Comparison of ENCODE assay signal across 8 mouse cellular contexts in the genomic region with DNA sequence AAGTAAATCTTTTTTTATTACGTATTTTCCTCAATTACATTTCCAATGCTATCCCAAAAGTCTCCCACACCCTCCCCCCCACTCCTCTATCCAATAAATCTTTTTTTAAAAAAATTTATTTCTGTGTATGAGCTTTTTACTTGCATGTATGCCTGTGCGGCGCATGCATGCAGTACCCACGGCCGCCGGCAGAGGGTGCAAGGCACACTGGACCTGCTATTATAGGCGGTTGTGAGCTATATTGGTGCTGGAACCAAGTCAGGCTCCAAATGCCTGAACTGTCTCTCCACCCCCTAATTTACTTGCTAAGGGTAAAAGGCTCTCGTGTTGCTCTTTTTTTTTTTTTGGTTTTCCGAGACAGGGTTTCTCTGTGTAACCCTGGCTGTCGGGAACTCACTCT. TPM values are rescaled to one million over a fixed set of nuclear protein-coding genes. Genes with fewer than 3 reads are reported as not detected.
DNase-seq lines count a peak whose midpoint lies in the region; ATAC-seq and TF ChIP-seq lines count a peak whose summit lies in the region.

No protein-coding gene starts in this region.

- peak; percentile 67 for TF ChIP-seq RAD21 in MEL (IDR thresholded peaks at IDR 0.05; ENCODE audit: low read depth, low read length)

- H3K4me3 ChIP-seq in kidney, embryonic 14.5 days (ENCODE audit: low read length): no peak overlapping the region
- H3K4me3 ChIP-seq in MEL (ENCODE audit: control insufficient read depth in 1 of 2, insufficient read depth in 1 of 2, low read depth in 2 of 2, low read length in 2 of 2): no peak overlapping the region
- no peak overlapping the region for H3K4me3 ChIP-seq in limb, embryonic 11.5 days (ENCODE audit: low read depth, low read length)

- no peaks in the 10 kb centered on the region for H3K36me3 ChIP-seq in kidney, embryonic 14.5 days (ENCODE audit: control insufficient read depth, insufficient read depth, low read length)
- no peaks in the 10 kb centered on the region for H3K36me3 ChIP-seq in MEL (ENCODE audit: control insufficient read depth in 1 of 2, insufficient read depth in 2 of 2, low read length in 2 of 2)
- no peaks in the 10 kb centered on the region for H3K36me3 ChIP-seq in limb, embryonic 11.5 days (ENCODE audit: control insufficient read depth, insufficient read depth, low read length)

- H3K79me2 ChIP-seq in MEL (ENCODE audit: control insufficient read depth, insufficient read depth, low read length, poor library complexity): no peaks in the 10 kb centered on the region

- peak; percentile 84 for DNase-seq in kidney, adult 18-20 months
- peak; percentile 86 for DNase-seq in MEL (ENCODE audit: low read depth, low spot score)
- DNase-seq in cerebellum, adult 8-10 months: peak; percentile 73
- DNase-seq in gastrocnemius, postnatal 14 days: peak; percentile 73
- peak; percentile 88 for DNase-seq in limb, embryonic 11.5 days (ENCODE audit: low spot score)
- peak; percentile 75 for DNase-seq in retina, postnatal 1 day
- peak; percentile 51 to 81 for DNase-seq in urinary bladder, postnatal 4 days (ENCODE audit: low spot score in 2 of 2)

- TF ChIP-seq CTCF in MEL (IDR thresholded peaks at IDR 0.05 in 2 of 3, conservative IDR thresholded peaks at IDR 0.05 in 1 of 3; ENCODE audit: control insufficient read depth in 1 of 3, insufficient read depth in 1 of 3, low read depth in 2 of 3, low read length in 3 of 3, poor library complexity in 1 of 3, severe bottlenecking in 1 of 3): peak; percentile 82 to 95 (median 88)

- no peak overlapping the region for H3K9ac ChIP-seq in kidney, embryonic 14.5 days (ENCODE audit: low read depth, low read length)
- no peak overlapping the region for H3K9ac ChIP-seq in MEL (ENCODE audit: control insufficient read depth, low read depth, low read length, poor library complexity, severe bottlenecking)
- no peak overlapping the region for H3K9ac ChIP-seq in limb, embryonic 11.5 days (ENCODE audit: low read length)

- H3K27ac ChIP-seq in kidney, embryonic 14.5 days (ENCODE audit: low read depth, low read length): no peak overlapping the region
- no peak overlapping the region for H3K27ac ChIP-seq in MEL (ENCODE audit: control insufficient read depth, low read depth, low read length)
- no peak overlapping the region for H3K27ac ChIP-seq in limb, embryonic 11.5 days (replicated peaks; ENCODE audit: low read depth, low read length)

- no peak for TF ChIP-seq POLR2A in MEL (IDR thresholded peaks at IDR 0.05; ENCODE audit: control insufficient read depth in 1 of 2, insufficient read depth in 1 of 2, low read depth in 1 of 2, low read length in 2 of 2, poor library complexity in 1 of 2)

- no peak for TF ChIP-seq EP300 in MEL (IDR thresholded peaks at IDR 0.05; ENCODE audit: low read depth in 1 of 2, low read length in 2 of 2)

- H3K4me1 ChIP-seq in kidney, embryonic 14.5 days (ENCODE audit: control insufficient read depth, insufficient read depth, low read length): no peaks in the 10 kb centered on the region
- H3K4me1 ChIP-seq in MEL (ENCODE audit: control insufficient read depth in 1 of 2, insufficient read depth in 2 of 2, low read length in 2 of 2): peaks cover 2 to 11% of the 10 kb centered on the region in 2 experiments; a peak in 3 of 4 replicates
- H3K4me1 ChIP-seq in limb, embryonic 11.5 days (ENCODE audit: control insufficient read depth, insufficient read depth, low read length): no peaks in the 10 kb centered on the region

- intact Hi-C loops in gastrocnemius, postnatal 14 days (cut with DNase I; ENCODE audit: low total_unique reads): no loop called here

- H3K9me3 ChIP-seq in kidney, embryonic 14.5 days (ENCODE audit: control insufficient read depth, low read length): no peaks in the 10 kb centered on the region
- H3K9me3 ChIP-seq in MEL (replicated peaks; ENCODE audit: insufficient read depth, low read length): no peaks in the 10 kb centered on the region
- no peaks in the 10 kb centered on the region for H3K9me3 ChIP-seq in limb, embryonic 11.5 days (ENCODE audit: control insufficient read depth, low read length)

- 27% methylated on average over 10 of the region's 10 CpGs for WGBS in kidney, embryonic 14.5 days
- WGBS in limb, embryonic 11.5 days: 24% methylated on average over 10 of the region's 10 CpGs

- no peak for ATAC-seq in kidney, embryonic 14.5 days (ENCODE audit: low FRiP score, low TSS enrichment)
- no peak for ATAC-seq in limb, embryonic 11.5 days (ENCODE audit: insufficient number of reproducible peaks, low FRiP score, low TSS enrichment, low read depth)

- no peak overlapping the region for H3K4me2 ChIP-seq in kidney, embryonic 14.5 days (replicated peaks; ENCODE audit: low read depth, low read length)
- H3K4me2 ChIP-seq in limb, embryonic 11.5 days (ENCODE audit: low read depth, severe bottlenecking): no peak overlapping the region

- H3K27me3 ChIP-seq in kidney, embryonic 14.5 days (ENCODE audit: control insufficient read depth, insufficient read depth, low read length): no peaks in the 10 kb centered on the region
- no peaks in the 10 kb centered on the region for H3K27me3 ChIP-seq in MEL (ENCODE audit: control insufficient read depth in 1 of 2, insufficient read depth in 2 of 2, low read length in 2 of 2)
- H3K27me3 ChIP-seq in limb, embryonic 11.5 days (ENCODE audit: control insufficient read depth, insufficient read depth, low read length): no peaks in the 10 kb centered on the region

TF ChIP-seq in MEL, 35 proteins besides CTCF, POLR2A, EP300 and RAD21:
- TF ChIP-seq ZC3H11A (IDR thresholded peaks at IDR 0.05; ENCODE audit: low read depth, low read length) (peak; percentile 76), USF2 (IDR thresholded peaks at IDR 0.05; ENCODE audit: borderline replicate concordance in 1 of 2, insufficient read depth in 1 of 2, low read depth in 1 of 2, low read length in 2 of 2) (no peak), SMC3 (IDR thresholded peaks at IDR 0.05; ENCODE audit: low read depth, low read length) (peak; percentile 94)

RNA-seq across cellular contexts. Expression of a gene that starts 9.7 kb away (rescaled TPM):
- 0.08 and 0.10 TPM in 2 replicates for polyA plus RNA-seq in kidney, embryonic 14.5 days (2014; fragmentation: Nextera tagmentation; extraction: Ambion mirVana)
- total RNA-seq in MEL (2012; rRNA removed): 0.07 and 0.15 TPM in 2 replicates
- under 1 TPM in 1 of 2 experiments, not detected in 1; 0.25 TPM for polyA plus RNA-seq in MEL (2012; ENCODE audit: insufficient read depth in 1 of 2, insufficient read length in 2 of 2, low read depth in 1 of 2, low replicate concordance in 2 of 2, missing spikeins in 1 of 2)
- total RNA-seq in gastrocnemius, postnatal 14 days (2021): under 1 TPM in 1 of 2 experiments, not detected in 1; 0.06 TPM
- polyA plus RNA-seq in limb, embryonic 11.5 days (2014; fragmentation: Nextera tagmentation; extraction: Ambion mirVana): not detected in 2 replicates

RNA-seq across cellular contexts. Expression of a gene that starts 19.5 kb away (rescaled TPM):
- polyA plus RNA-seq in kidney, embryonic 14.5 days (2014; fragmentation: Nextera tagmentation; extraction: Ambion mirVana): 391 and 501 TPM in 2 replicates
- total RNA-seq in MEL (2012; rRNA removed): 349 and 366 TPM in 2 replicates
- 100 to 1,000 TPM; 329 to 645 TPM for polyA plus RNA-seq in MEL (2012; ENCODE audit: insufficient read depth in 1 of 2, insufficient read length in 2 of 2, low read depth in 1 of 2, low replicate concordance in 2 of 2, missing spikeins in 1 of 2)
- total RNA-seq in gastrocnemius, postnatal 14 days (2021): 100 to 1,000 TPM; 114 to 125 TPM
- 336 and 355 TPM in 2 replicates for polyA plus RNA-seq in limb, embryonic 11.5 days (2014; fragmentation: Nextera tagmentation; extraction: Ambion mirVana)

RNA-seq across cellular contexts. Expression of a gene that starts 26.2 kb away (rescaled TPM):
- 27.2 and 35.1 TPM in 2 replicates for polyA plus RNA-seq in kidney, embryonic 14.5 days (2014; fragmentation: Nextera tagmentation; extraction: Ambion mirVana)
- 38.6 and 52.0 TPM in 2 replicates for total RNA-seq in MEL (2012; rRNA removed)
- polyA plus RNA-seq in MEL (2012; ENCODE audit: insufficient read depth in 1 of 2, insufficient read length in 2 of 2, low read depth in 1 of 2, low replicate concordance in 2 of 2, missing spikeins in 1 of 2): 10 to 100 TPM in 1 of 2 experiments, not detected in 1; 65.9 TPM
- total RNA-seq in gastrocnemius, postnatal 14 days (2021): 10 to 100 TPM; 24.0 to 28.1 TPM
- polyA plus RNA-seq in limb, embryonic 11.5 days (2014; fragmentation: Nextera tagmentation; extraction: Ambion mirVana): 26.8 and 28.1 TPM in 2 replicates

RNA-seq across cellular contexts. Expression of a gene that starts 26.3 kb away (rescaled TPM):
- polyA plus RNA-seq in kidney, embryonic 14.5 days (2014; fragmentation: Nextera tagmentation; extraction: Ambion mirVana): 365 and 431 TPM in 2 replicates
- total RNA-seq in MEL (2012; rRNA removed): 616 and 637 TPM in 2 replicates
- 100 to 1,000 TPM in 1 of 2 experiments, not detected in 1; 246 TPM for polyA plus RNA-seq in MEL (2012; ENCODE audit: insufficient read depth in 1 of 2, insufficient read length in 2 of 2, low read depth in 1 of 2, low replicate concordance in 2 of 2, missing spikeins in 1 of 2)
- 10 to 100 TPM; 24.5 to 27.7 TPM for total RNA-seq in gastrocnemius, postnatal 14 days (2021)
- 375 and 398 TPM in 2 replicates for polyA plus RNA-seq in limb, embryonic 11.5 days (2014; fragmentation: Nextera tagmentation; extraction: Ambion mirVana)

RNA-seq across cellular contexts. Expression of a gene that starts 36.7 kb away (rescaled TPM):
- 16.0 and 17.1 TPM in 2 replicates for polyA plus RNA-seq in kidney, embryonic 14.5 days (2014; fragmentation: Nextera tagmentation; extraction: Ambion mirVana)
- total RNA-seq in MEL (2012; rRNA removed): 28.4 and 32.8 TPM in 2 replicates
- 10 to 100 TPM in 1 of 2 experiments, not detected in 1; 29.9 TPM for polyA plus RNA-seq in MEL (2012; ENCODE audit: insufficient read depth in 1 of 2, insufficient read length in 2 of 2, low read depth in 1 of 2, low replicate concordance in 2 of 2, missing spikeins in 1 of 2)
- total RNA-seq in gastrocnemius, postnatal 14 days (2021): 10 to 100 TPM in 1 of 2 experiments, 1 to 10 TPM in 1; 9.4 to 14.3 TPM
- polyA plus RNA-seq in limb, embryonic 11.5 days (2014; fragmentation: Nextera tagmentation; extraction: Ambion mirVana): 23.3 and 26.7 TPM in 2 replicates
